Mouse (Mus musculus) megakaryocyte, embryonic 14.5 days (primary cell): ENCODE results near the gene Ehmt1. TPM values are rescaled to one million over a fixed set of nuclear protein-coding genes. Genes with fewer than 3 reads are reported as not detected.
A peak's percentile ranks its signal among the peaks of the same experiment; 100 is the strongest.

Experiments used
- H3K27me3 ChIP-seq: replicated peaks from 2 replicates; pipeline ENCODE3; 2012; ENCODE audit warnings: inconsistent platforms
- H3K36me3 ChIP-seq: replicated peaks from 2 replicates; pipeline ENCODE3; 2012; ENCODE audit warnings: low read length, inconsistent platforms, mixed read lengths
- H3K4me1 ChIP-seq: 2 replicates; pipeline ENCODE4 v1.6.1; 2012; ENCODE audit warnings: inconsistent platforms
- H3K4me3 ChIP-seq: replicated peaks from 2 replicates; pipeline ENCODE3; 2012; ENCODE audit warnings: moderate library complexity, mild to moderate bottlenecking, inconsistent platforms
- H3K9me3 ChIP-seq: 2 replicates; pipeline ENCODE4 v1.6.1; 2012; ENCODE audit warnings: inconsistent platforms
- FLI1 ChIP-seq: IDR thresholded peaks from 2 replicates; pipeline ENCODE4 v1.6.1; 2012; ENCODE audit warnings: low read length, inconsistent platforms, mixed read lengths
- GATA1 ChIP-seq: IDR thresholded peaks from 3 replicates; pipeline ENCODE4 v1.6.1; 2012; ENCODE audit warnings: mixed read lengths, low read length, inconsistent platforms, borderline replicate concordance
- polyA plus RNA-seq: library from polyadenylated mRNA; stranded (reverse); fragments of >175 nt; gene quantifications from 2 replicates; pipeline ENCODE4 v1.2.3, GENCODE M21; 2012; ENCODE audit warnings: low replicate concordance; ENCODE audit not compliant: insufficient read depth

Gene Ehmt1
- polyA plus RNA-seq, 1 experiment: 41.8 TPM

GRCm38 (mm10) chr2:24934441-24934963 lies 15.1 kb upstream of the Ehmt1 start:
- Histone ChIP-seq H3K4me1 (peaks cover 34% of the 10 kb centered on the region), H3K4me3 (peak overlapping the region; percentile 96), H3K27me3 (peaks cover 2% of the 10 kb centered on the region), H3K9me3 (no peaks in the 10 kb centered on the region), H3K36me3 (peaks cover 19% of the 10 kb centered on the region)
- TF ChIP-seq FLI1 (no peak), GATA1 (no peak)

DNA sequence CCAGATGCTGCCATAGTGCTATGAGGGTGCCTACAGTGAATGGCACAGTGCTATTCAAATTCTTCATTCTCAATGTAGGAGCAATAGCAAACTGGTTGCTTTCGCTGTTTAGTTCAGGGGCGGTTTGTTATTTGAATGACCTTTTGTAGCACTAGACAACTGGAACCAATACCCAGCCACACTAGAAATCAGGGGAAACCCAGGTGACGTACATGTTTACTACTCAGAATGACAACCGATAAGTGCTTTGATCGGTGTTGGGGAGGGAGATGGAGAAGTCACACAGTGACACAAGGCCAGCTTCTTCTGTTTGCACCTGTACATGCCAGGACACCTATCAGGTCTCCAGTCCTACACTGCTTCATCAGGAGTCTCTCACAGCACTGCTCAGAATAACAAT lies 10.2 kb upstream of the Ehmt1 start:
- TF ChIP-seq FLI1: no peak
- no peak for TF ChIP-seq GATA1
- Histone ChIP-seq H3K36me3 (peaks cover 58% of the 10 kb centered on the region), H3K9me3 (no peaks in the 10 kb centered on the region), H3K4me3 (no peak overlapping the region), H3K4me1 (peaks cover 62% of the 10 kb centered on the region), H3K27me3 (no peaks in the 10 kb centered on the region)

- peaks cover 61% of the 10 kb centered on the region for H3K36me3 ChIP-seq
- H3K9me3 ChIP-seq: no peaks in the 10 kb centered on the region
- no peak overlapping the region for H3K4me3 ChIP-seq
- H3K27me3 ChIP-seq: no peaks in the 10 kb centered on the region
- H3K4me1 ChIP-seq: peaks cover 59% of the 10 kb centered on the region
- TF ChIP-seq FLI1: no peak
- TF ChIP-seq GATA1: no peak
These were observed 9.7 kb upstream of the Ehmt1 start for GRCm38 (mm10) chr2:24929119-24929518.

GRCm38 (mm10) chr2:24927810-24928479 lies 8.5 kb upstream of the Ehmt1 start:
- no peaks in the 10 kb centered on the region for H3K27me3 ChIP-seq
- peaks cover 52% of the 10 kb centered on the region for H3K4me1 ChIP-seq
- TF ChIP-seq FLI1 (no peak), GATA1 (no peak)
- peak overlapping the region; percentile 62 for H3K4me3 ChIP-seq
- no peaks in the 10 kb centered on the region for H3K9me3 ChIP-seq
- peaks cover 61% of the 10 kb centered on the region for H3K36me3 ChIP-seq

- Histone ChIP-seq H3K36me3 (peaks cover 59% of the 10 kb centered on the region), H3K4me1 (peaks cover 52% of the 10 kb centered on the region), H3K4me3 (peak overlapping the region; percentile 11), H3K9me3 (no peaks in the 10 kb centered on the region), H3K27me3 (no peaks in the 10 kb centered on the region)
- no peak for TF ChIP-seq GATA1
- TF ChIP-seq FLI1: no peak
These were observed 7.5 kb upstream of the Ehmt1 start for GRCm38 (mm10) chr2:24926965-24927358.

- H3K36me3 ChIP-seq: peaks cover 55% of the 10 kb centered on the region
- TF ChIP-seq GATA1 (no peak), FLI1 (no peak)
- no peaks in the 10 kb centered on the region for H3K27me3 ChIP-seq
- no peaks in the 10 kb centered on the region for H3K9me3 ChIP-seq
- peaks cover 52% of the 10 kb centered on the region for H3K4me1 ChIP-seq
- no peak overlapping the region for H3K4me3 ChIP-seq
These were observed 7.0 kb upstream of the Ehmt1 start for GRCm38 (mm10) chr2:24926345-24926964.

- no peaks in the 10 kb centered on the region for H3K9me3 ChIP-seq
- no peaks in the 10 kb centered on the region for H3K27me3 ChIP-seq
- peaks cover 50% of the 10 kb centered on the region for H3K4me1 ChIP-seq
- H3K36me3 ChIP-seq: peaks cover 52% of the 10 kb centered on the region
- H3K4me3 ChIP-seq: no peak overlapping the region
- TF ChIP-seq FLI1 (no peak), GATA1 (no peak)
These were observed 5.9 kb upstream of the Ehmt1 start for GRCm38 (mm10) chr2:24925284-24925683.

DNA sequence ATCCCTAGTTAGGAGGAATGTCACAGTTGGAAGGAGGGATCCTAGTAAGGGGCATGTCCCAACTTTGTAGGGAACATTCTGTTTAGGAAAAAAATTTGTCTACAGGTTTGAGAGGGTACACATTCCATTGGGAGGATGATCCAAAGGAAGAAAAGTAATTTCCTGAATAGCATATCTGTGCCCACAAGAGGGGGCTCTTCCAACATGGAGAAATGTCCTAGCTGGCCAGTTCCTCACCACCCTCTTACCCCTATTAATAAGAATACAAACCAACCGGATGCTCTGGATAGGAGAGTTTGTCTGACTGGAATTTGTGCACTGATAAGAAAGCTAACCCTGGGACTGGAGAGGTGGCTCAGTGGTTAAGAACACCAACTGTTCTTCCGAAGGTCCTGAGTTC lies 4.1 kb upstream of the Ehmt1 start:
- H3K36me3 ChIP-seq: peaks cover 42% of the 10 kb centered on the region
- no peaks in the 10 kb centered on the region for H3K27me3 ChIP-seq
- TF ChIP-seq FLI1 (no peak), GATA1 (no peak)
- H3K4me3 ChIP-seq: no peak overlapping the region
- H3K9me3 ChIP-seq: no peaks in the 10 kb centered on the region
- H3K4me1 ChIP-seq: peaks cover 35% of the 10 kb centered on the region

DNA sequence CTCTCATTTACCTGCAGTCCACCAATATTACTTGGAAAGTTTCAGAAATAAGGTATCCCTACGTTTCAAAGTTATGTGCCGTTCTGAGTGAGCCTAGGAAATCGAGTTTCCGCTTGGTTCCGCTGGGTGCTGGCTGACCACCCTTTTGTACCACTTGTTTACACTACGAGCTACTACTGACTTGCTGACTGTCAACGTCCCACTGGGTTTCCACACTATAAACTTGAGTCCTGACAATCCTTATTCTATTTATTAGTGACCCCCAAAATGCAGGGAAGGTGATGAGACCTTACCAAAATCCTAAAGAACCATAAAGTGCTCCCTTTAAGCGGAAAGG lies 393 bp upstream of the Ehmt1 start:
- H3K4me3 ChIP-seq: peak overlapping the region; percentile 97
- TF ChIP-seq GATA1: no peak
- no peak for TF ChIP-seq FLI1
- no peaks in the 10 kb centered on the region for H3K27me3 ChIP-seq
- H3K36me3 ChIP-seq: peaks cover 7% of the 10 kb centered on the region
- peaks cover 24% of the 10 kb centered on the region for H3K4me1 ChIP-seq
- no peaks in the 10 kb centered on the region for H3K9me3 ChIP-seq

DNA sequence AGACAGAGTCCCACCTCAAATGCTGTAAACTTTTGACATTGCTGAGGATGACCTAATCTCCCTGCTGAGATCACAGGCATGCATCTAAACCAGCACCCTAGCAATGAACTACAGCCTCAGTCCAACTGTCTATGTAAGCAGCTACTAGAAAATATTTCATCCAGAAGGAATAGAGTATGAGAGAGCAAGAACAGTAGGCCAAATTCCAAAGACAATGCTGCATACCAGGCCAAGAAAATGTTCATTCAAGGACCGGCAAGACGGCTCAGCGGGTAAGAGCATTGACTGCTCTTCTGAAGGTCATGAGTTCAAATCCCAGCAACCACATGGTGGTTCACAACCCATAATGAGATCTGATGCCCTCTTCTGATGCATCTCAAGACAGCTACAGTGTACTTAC lies 4.7 kb downstream of the Ehmt1 start:
- peaks cover 36% of the 10 kb centered on the region for H3K4me1 ChIP-seq
- no peaks in the 10 kb centered on the region for H3K9me3 ChIP-seq
- H3K27me3 ChIP-seq: no peaks in the 10 kb centered on the region
- no peak overlapping the region for H3K4me3 ChIP-seq
- no peak for TF ChIP-seq GATA1
- TF ChIP-seq FLI1: no peak
- H3K36me3 ChIP-seq: peaks cover 15% of the 10 kb centered on the region
